Mouse (Mus musculus): ENCODE results near the gene Ano2.

DNA sequence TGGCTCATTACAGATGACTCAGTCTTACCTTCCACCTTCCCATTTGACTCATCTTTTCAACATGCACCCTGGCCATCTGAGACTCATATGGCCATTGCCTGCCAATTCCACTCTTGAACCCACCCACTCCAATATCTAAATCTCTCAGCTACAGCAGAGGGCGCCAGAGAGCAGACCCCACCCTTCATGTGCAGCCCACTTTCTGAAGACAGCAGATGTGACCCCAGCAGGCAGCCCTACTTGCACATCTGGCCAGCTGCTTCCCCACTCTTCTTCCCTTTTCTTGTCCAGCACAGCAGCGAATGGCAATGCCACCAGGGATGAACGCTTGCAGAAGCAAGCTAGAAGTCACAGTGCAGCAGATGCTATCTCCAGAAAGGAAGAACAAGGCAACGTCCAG is 355.7 kb downstream of the Ano2 start:
- TF ChIP-seq CTCF (IDR thresholded peaks at IDR 0.05; ENCODE audit: low read depth): peak; percentile 45; the same call in 1 of the 2 replicates
- no peak for TF ChIP-seq EP300 (IDR thresholded peaks at IDR 0.05; ENCODE audit: low read depth)

All from liver, embryonic 14.5 days (tissue).